Mouse (Mus musculus) hindbrain, embryonic 14.5 days (tissue): ENCODE results near the gene Krt82. TPM values are rescaled to one million over a fixed set of nuclear protein-coding genes. Genes with fewer than 3 reads are reported as not detected.

Experiments
- ATAC-seq: fragments of 200-750 bp; cut with Nextera tagmentation; 2 replicates; pipeline ENCODE4 v1.8.0; 2017; ENCODE audit warnings: moderate number of reproducible peaks, mild to moderate bottlenecking, moderate TSS enrichment, moderate library complexity; ENCODE audit not compliant: low FRiP score
- DNase-seq: peaks from one replicate; pipeline ENCODE4 v3.0.0-alpha.2; 2015; ENCODE audit warnings: low spot score
- H3K27ac ChIP-seq: fragments of 300-500 bp; sonication (generic); 2 replicates; pipeline ENCODE4 v1.5.1; 2014; ENCODE audit warnings: mild to moderate bottlenecking, moderate library complexity
- H3K27me3 ChIP-seq: fragments of 300-500 bp; sonication (generic); 2 replicates; pipeline ENCODE4 v1.6.1; 2014; ENCODE audit warnings: mild to moderate bottlenecking, low read length, mixed read lengths; ENCODE audit not compliant: control insufficient read depth, insufficient read depth
- H3K36me3 ChIP-seq: fragments of 300-500 bp; sonication (generic); replicated peaks from 2 replicates; pipeline ENCODE4 v1.6.1; 2014; ENCODE audit not compliant: control insufficient read depth, insufficient read depth
- H3K4me1 ChIP-seq: fragments of 300-500 bp; sonication (generic); replicated peaks from 2 replicates; pipeline ENCODE4 v1.6.1; 2014; ENCODE audit warnings: antibody characterized with exemption, low read length, mixed read lengths; ENCODE audit not compliant: control insufficient read depth, insufficient read depth
- H3K4me2 ChIP-seq: fragments of 300-500 bp; sonication (generic); replicated peaks from 2 replicates; pipeline ENCODE4 v1.6.1; 2014; ENCODE audit warnings: mild to moderate bottlenecking, moderate library complexity
- H3K4me3 ChIP-seq: fragments of 300-500 bp; sonication (generic); replicated peaks from 2 replicates; pipeline ENCODE4 v1.5.1; 2014; ENCODE audit warnings: mild to moderate bottlenecking, low read length
- H3K9ac ChIP-seq: fragments of 300-500 bp; sonication (generic); 2 replicates; pipeline ENCODE4 v1.6.1; 2014
- H3K9me3 ChIP-seq: fragments of 300-500 bp; sonication (generic); 2 replicates; pipeline ENCODE4 v1.6.1; 2016; ENCODE audit warnings: low read length; ENCODE audit not compliant: control insufficient read depth
- WGBS: fragments of 180-500 bp; shearing (Covaris S2); extraction: QIAGEN DNeasy Blood & Tissue Kit; methylation state at CpG from one replicate; pipeline ENCODE4 v1.1.7; 2014; 5-methylcytosine and 5-hydroxymethylcytosine counted together
- microRNA-seq: library from miRNA; unstranded; fragments of <30 nt; microRNA quantifications from one replicate; pipeline ENCODE4, GENCODE M21; 2016
- polyA plus RNA-seq: library from polyadenylated mRNA; unstranded; fragments of >200 nt; fragmentation: Nextera tagmentation; extraction: Ambion mirVana; gene quantifications from 2 replicates; pipeline ENCODE4 v1.2.1, GENCODE M21; 2014

Gene Krt82
- polyA plus RNA-seq, 1 experiment from 2014 or later: not detected

GRCm38 (mm10) chr15:101493713-101494112 lies 56.8 kb downstream of the Krt82 start:
- ATAC-seq (no peak), DNase-seq (no peak)
- Histone ChIP-seq H3K4me2 (no peak overlapping the region), H3K4me3 (no peak overlapping the region), H3K36me3 (no peaks in the 10 kb centered on the region), H3K27ac (no peak overlapping the region), H3K9ac (no peak overlapping the region), H3K27me3 (no peaks in the 10 kb centered on the region), H3K4me1 (no peaks in the 10 kb centered on the region), H3K9me3 (no peaks in the 10 kb centered on the region)
- 93% methylated on average over 6 of the region's 6 CpGs for WGBS

- 73% methylated on average over 8 of the region's 8 CpGs for WGBS
Observed at GRCm38 (mm10) chr15:101492718-101493117, 57.7 kb downstream of the Krt82 start.

GRCm38 (mm10) chr15:101491431-101491830 lies 59.0 kb downstream of the Krt82 start, which contains the start of gene Krt83:
Gene Krt83 (minus strand): TSS chr15:101491512.
- WGBS: 66% methylated on average over 6 of the region's 6 CpGs
- no peak within 1 kb of the TSS for H3K4me3 ChIP-seq
- no peaks in the 10 kb centered on the region for H3K9me3 ChIP-seq
- no peaks in the 10 kb centered on the region for H3K36me3 ChIP-seq
- no peak within 1 kb of the TSS for H3K4me2 ChIP-seq
- H3K9ac ChIP-seq: no peak within 1 kb of the TSS
- H3K4me1 ChIP-seq: no peaks in the 10 kb centered on the region
- DNase-seq (no peak), ATAC-seq (no peak)
- H3K27me3 ChIP-seq: no peaks in the 10 kb centered on the region
- H3K27ac ChIP-seq: no peak within 1 kb of the TSS

More at GRCm38 (mm10) chr15:101492718-101493117, 57.7 kb downstream of the Krt82 start:
- Histone ChIP-seq H3K9ac (no peak overlapping the region), H3K27me3 (no peaks in the 10 kb centered on the region), H3K4me2 (no peak overlapping the region), H3K36me3 (no peaks in the 10 kb centered on the region), H3K27ac (no peak overlapping the region), H3K9me3 (no peaks in the 10 kb centered on the region), H3K4me3 (no peak overlapping the region), H3K4me1 (no peaks in the 10 kb centered on the region)
- no peak for DNase-seq
- no peak for ATAC-seq

Small RNAs within 50 kb of the gene (microRNA-seq; reads per million reads assigned to microRNA genes)
- gene Gm44393: not detected
- gene Gm44460: not detected

Other genes starting within 250 kb of the Krt82 start
- 0.11 TPM in 1 of 2 replicates, not detected in the other for gene Krt80, start 180.5 kb downstream of the Krt82 start, polyA plus RNA-seq
- 1.5 and 1.8 TPM in 2 replicates for gene Krt7, start 139.6 kb downstream of the Krt82 start, polyA plus RNA-seq
- gene Krt87, start 111.9 kb downstream of the Krt82 start, polyA plus RNA-seq: 0.40 and 0.50 TPM in 2 replicates
- not detected in 2 replicates for gene Krt88, start 102.9 kb downstream of the Krt82 start, polyA plus RNA-seq
- not detected in 2 replicates for gene Krt81, start 86.9 kb downstream of the Krt82 start, polyA plus RNA-seq
- gene Krt86, start 77.2 kb downstream of the Krt82 start, polyA plus RNA-seq: 0.09 TPM in 1 of 2 replicates, not detected in the other
- not detected in 2 replicates for gene Krt83, start 59.2 kb downstream of the Krt82 start, polyA plus RNA-seq
- not detected in 2 replicates for gene Gm49425, start 33.4 kb downstream of the Krt82 start, polyA plus RNA-seq
- gene Krt84, start 17.8 kb downstream of the Krt82 start, polyA plus RNA-seq: not detected in 2 replicates
- 0.15 and 0.23 TPM in 2 replicates for gene Krt90, start 12.3 kb upstream of the Krt82 start, polyA plus RNA-seq
- gene Krt75, start 23.2 kb upstream of the Krt82 start, polyA plus RNA-seq: 0.07 and 0.15 TPM in 2 replicates
- gene Gm5414, start 77.5 kb upstream of the Krt82 start, polyA plus RNA-seq: not detected in 2 replicates
- not detected in 2 replicates for gene Gm5478, start 96.7 kb upstream of the Krt82 start, polyA plus RNA-seq
- gene Krt6b, start 129.6 kb upstream of the Krt82 start, polyA plus RNA-seq: not detected in 2 replicates
- gene Krt6a, start 143.6 kb upstream of the Krt82 start, polyA plus RNA-seq: not detected in 2 replicates
- not detected in 2 replicates for gene Krt5, start 162.2 kb upstream of the Krt82 start, polyA plus RNA-seq
- 0.52 and 0.54 TPM in 2 replicates for gene Krt71, start 192.4 kb upstream of the Krt82 start, polyA plus RNA-seq
- gene Krt72, start 235.8 kb upstream of the Krt82 start, polyA plus RNA-seq: not detected in 2 replicates